Mouse (Mus musculus): ENCODE data around the gene Fam241b. TPM values are rescaled to one million over a fixed set of nuclear protein-coding genes. Genes with fewer than 3 reads are reported as not detected.
A peak's percentile ranks its signal among the peaks of the same experiment; 100 is the strongest.

The Fam241b gene
- total and polyA plus RNA-seq, 3 experiments = 11.2 to 19.0 TPM; not detected in 1

- Histone ChIP-seq H3K36me3 (ENCODE audit: control insufficient read depth in 1 of 2, insufficient read depth in 2 of 2, low read length in 2 of 2) (no peaks in the 10 kb centered on the region), H3K9me3 (replicated peaks; ENCODE audit: insufficient read depth, low read length) (no peaks in the 10 kb centered on the region), H3K27ac (ENCODE audit: control insufficient read depth, low read depth, low read length) (no peak overlapping the region), H3K79me2 (ENCODE audit: control insufficient read depth, insufficient read depth, low read length, poor library complexity) (no peaks in the 10 kb centered on the region), H3K27me3 (ENCODE audit: control insufficient read depth in 1 of 2, insufficient read depth in 2 of 2, low read length in 2 of 2) (no peaks in the 10 kb centered on the region; a peak in 1 of 4 replicates), H3K4me1 (ENCODE audit: control insufficient read depth in 1 of 2, insufficient read depth in 2 of 2, low read length in 2 of 2) (no peaks in the 10 kb centered on the region), H3K9ac (ENCODE audit: control insufficient read depth, low read depth, low read length, poor library complexity, severe bottlenecking) (no peak overlapping the region), H3K4me3 (ENCODE audit: control insufficient read depth in 1 of 2, insufficient read depth in 1 of 2, low read depth in 2 of 2, low read length in 2 of 2) (no peak overlapping the region)
- no peak for DNase-seq (ENCODE audit: low read depth, low spot score)
- TF ChIP-seq ZNF384 (IDR thresholded peaks at IDR 0.05; ENCODE audit: low read depth, low read length) (no peak), UBTF (IDR thresholded peaks at IDR 0.05; ENCODE audit: borderline replicate concordance, insufficient read depth, low read depth, low read length) (no peak), ZKSCAN1 (IDR thresholded peaks at IDR 0.05; ENCODE audit: low read depth, low read length) (no peak), KAT2A (conservative IDR thresholded peaks at IDR 0.05; ENCODE audit: low read depth, low read length) (no peak), POLR2AphosphoS2 (IDR thresholded peaks at IDR 0.05; ENCODE audit: low read length) (no peak), MYC (IDR thresholded peaks at IDR 0.05; ENCODE audit: low read depth, low read length) (no peak), HCFC1 (IDR thresholded peaks at IDR 0.05; ENCODE audit: low read depth, low read length) (no peak), CTCF (IDR thresholded peaks at IDR 0.05 in 2 of 3, conservative IDR thresholded peaks at IDR 0.05 in 1 of 3; ENCODE audit: control insufficient read depth in 1 of 3, insufficient read depth in 1 of 3, low read depth in 2 of 3, low read length in 3 of 3, poor library complexity in 1 of 3, severe bottlenecking in 1 of 3) (no peak), MXI1 (IDR thresholded peaks at IDR 0.05; ENCODE audit: low read depth, low read length) (no peak), MAX (IDR thresholded peaks at IDR 0.05; ENCODE audit: low read length) (no peak), EP300 (IDR thresholded peaks at IDR 0.05; ENCODE audit: low read depth in 1 of 2, low read length in 2 of 2) (no peak), USF1 (IDR thresholded peaks at IDR 0.05; ENCODE audit: low read depth, low read length) (no peak), JUND (IDR thresholded peaks at IDR 0.05; ENCODE audit: low read depth, low read length) (no peak), POLR2AphosphoS5 (IDR thresholded peaks at IDR 0.05; ENCODE audit: borderline replicate concordance, low read depth, low read length) (no peak)
These were observed 15.9 kb downstream of the Fam241b start for GRCm38 (mm10) chr10:62127711-62128231.

- no peak overlapping the region for H3K4me3 ChIP-seq (ENCODE audit: control insufficient read depth in 1 of 2, insufficient read depth in 1 of 2, low read depth in 2 of 2, low read length in 2 of 2)
- no peaks in the 10 kb centered on the region for H3K9me3 ChIP-seq (replicated peaks; ENCODE audit: insufficient read depth, low read length)
- no peak for DNase-seq (ENCODE audit: low read depth, low spot score)
- H3K36me3 ChIP-seq (ENCODE audit: control insufficient read depth in 1 of 2, insufficient read depth in 2 of 2, low read length in 2 of 2) = no peaks in the 10 kb centered on the region
- TF ChIP-seq CHD1 (IDR thresholded peaks at IDR 0.05; ENCODE audit: low read depth, low read length) = no peak
- no peak for TF ChIP-seq CHD2 (IDR thresholded peaks at IDR 0.05; ENCODE audit: low read length)
- TF ChIP-seq MXI1 (IDR thresholded peaks at IDR 0.05; ENCODE audit: low read depth, low read length) = no peak
- TF ChIP-seq EP300 (IDR thresholded peaks at IDR 0.05; ENCODE audit: low read depth in 1 of 2, low read length in 2 of 2) = no peak
- TF ChIP-seq POLR2AphosphoS5 (IDR thresholded peaks at IDR 0.05; ENCODE audit: borderline replicate concordance, low read depth, low read length) = no peak
- peak; percentile 29 to 45 (median 44); a peak in 5 of 6 replicates for TF ChIP-seq CTCF (IDR thresholded peaks at IDR 0.05 in 2 of 3, conservative IDR thresholded peaks at IDR 0.05 in 1 of 3; ENCODE audit: control insufficient read depth in 1 of 3, insufficient read depth in 1 of 3, low read depth in 2 of 3, low read length in 3 of 3, poor library complexity in 1 of 3, severe bottlenecking in 1 of 3)
- no peak for TF ChIP-seq RCOR1 (IDR thresholded peaks at IDR 0.05; ENCODE audit: low read depth, low read length)
- TF ChIP-seq RAD21 (IDR thresholded peaks at IDR 0.05; ENCODE audit: low read depth, low read length) = no peak
- no peak overlapping the region for H3K27ac ChIP-seq (ENCODE audit: control insufficient read depth, low read depth, low read length)
- no peaks in the 10 kb centered on the region; a peak in 1 of 4 replicates for H3K27me3 ChIP-seq (ENCODE audit: control insufficient read depth in 1 of 2, insufficient read depth in 2 of 2, low read length in 2 of 2)
- H3K4me1 ChIP-seq (ENCODE audit: control insufficient read depth in 1 of 2, insufficient read depth in 2 of 2, low read length in 2 of 2) = no peaks in the 10 kb centered on the region
- no peaks in the 10 kb centered on the region for H3K79me2 ChIP-seq (ENCODE audit: control insufficient read depth, insufficient read depth, low read length, poor library complexity)
- H3K9ac ChIP-seq (ENCODE audit: control insufficient read depth, low read depth, low read length, poor library complexity, severe bottlenecking) = no peak overlapping the region
These were observed 16.6 kb downstream of the Fam241b start for GRCm38 (mm10) chr10:62127137-62127536.
